Mouse (Mus musculus) limb, embryonic 14.5 days (tissue): Measurements from ENCODE around the gene Kcne3. TPM values are rescaled to one million over a fixed set of nuclear protein-coding genes. Genes with fewer than 3 reads are reported as not detected.

Experiments
- ATAC-seq: fragments of 200-750 bp; cut with Nextera tagmentation; 2 replicates; pipeline ENCODE4 v1.8.0; 2017; ENCODE audit warnings: low read depth, moderate number of reproducible peaks, moderate TSS enrichment; ENCODE audit not compliant: low FRiP score
- DNase-seq: peaks from one replicate; pipeline ENCODE4 v3.0.0-alpha.2; 2015; ENCODE audit warnings: low spot score
- H3K27ac ChIP-seq: fragments of 300-500 bp; sonication (generic); replicated peaks from 2 replicates; pipeline ENCODE4 v1.5.1; 2014; ENCODE audit warnings: low read depth, mild to moderate bottlenecking, low read length, moderate library complexity, mixed read lengths
- H3K27me3 ChIP-seq: fragments of 300-500 bp; sonication (generic); 2 replicates; pipeline ENCODE4 v1.6.1; 2014; ENCODE audit warnings: low read length, mixed read lengths; ENCODE audit not compliant: control insufficient read depth, insufficient read depth
- H3K36me3 ChIP-seq: fragments of 300-500 bp; sonication (generic); 2 replicates; pipeline ENCODE4 v1.6.1; 2014; ENCODE audit warnings: mild to moderate bottlenecking, low read length, moderate library complexity, mixed read lengths; ENCODE audit not compliant: control insufficient read depth, insufficient read depth
- H3K4me1 ChIP-seq: fragments of 300-500 bp; sonication (generic); 2 replicates; pipeline ENCODE4 v1.6.1; 2014; ENCODE audit warnings: antibody characterized with exemption, low read length, mixed read lengths; ENCODE audit not compliant: control insufficient read depth, insufficient read depth
- H3K4me2 ChIP-seq: fragments of 300-500 bp; sonication (generic); replicated peaks from 2 replicates; pipeline ENCODE4 v1.6.1; 2014; ENCODE audit warnings: low read depth, mild to moderate bottlenecking, low read length, moderate library complexity; ENCODE audit not compliant: severe bottlenecking
- H3K4me3 ChIP-seq: fragments of 300-500 bp; sonication (generic); replicated peaks from 2 replicates; pipeline ENCODE4 v1.5.1; 2014; ENCODE audit warnings: low read length
- H3K9ac ChIP-seq: fragments of 300-500 bp; sonication (generic); 2 replicates; pipeline ENCODE4 v1.6.1; 2014; ENCODE audit warnings: mild to moderate bottlenecking, low read depth, low read length, moderate library complexity; ENCODE audit not compliant: severe bottlenecking
- H3K9me3 ChIP-seq: fragments of 300-500 bp; sonication (generic); 2 replicates; pipeline ENCODE4 v1.6.1; 2016; ENCODE audit warnings: low read length; ENCODE audit not compliant: control insufficient read depth
- POLR2A ChIP-seq: fragments of 200-500 bp; IDR thresholded peaks from 2 replicates; pipeline ENCODE4 v1.8.0; 2012; ENCODE audit warnings: inconsistent platforms, mild to moderate bottlenecking, moderate library complexity, borderline replicate concordance; ENCODE audit not compliant: insufficient read depth, insufficient read length; ENCODE audit errors: extremely low read depth
- WGBS: fragments of 180-500 bp; shearing (Covaris S2); extraction: QIAGEN DNeasy Blood & Tissue Kit; methylation state at CpG from one replicate; pipeline ENCODE4 v1.1.7; 2014; 5-methylcytosine and 5-hydroxymethylcytosine counted together
- polyA plus RNA-seq, 2 experiments: library from polyadenylated mRNA; depleted of rRNA in 1 of 2; stranded (reverse) in 1 of 2; unstranded in 1 of 2; fragments of >200 nt; fragmentation: Nextera tagmentation in 1 of 2; extraction: Ambion mirVana in 1 of 2; gene quantifications; 2 replicates each; pipeline versions ENCODE4 v1.2.1 to v1.2.3; 2012 to 2014

Kcne3 gene
- polyA plus RNA-seq, 2 experiments, result 10.7 to 17.3 TPM

DNA sequence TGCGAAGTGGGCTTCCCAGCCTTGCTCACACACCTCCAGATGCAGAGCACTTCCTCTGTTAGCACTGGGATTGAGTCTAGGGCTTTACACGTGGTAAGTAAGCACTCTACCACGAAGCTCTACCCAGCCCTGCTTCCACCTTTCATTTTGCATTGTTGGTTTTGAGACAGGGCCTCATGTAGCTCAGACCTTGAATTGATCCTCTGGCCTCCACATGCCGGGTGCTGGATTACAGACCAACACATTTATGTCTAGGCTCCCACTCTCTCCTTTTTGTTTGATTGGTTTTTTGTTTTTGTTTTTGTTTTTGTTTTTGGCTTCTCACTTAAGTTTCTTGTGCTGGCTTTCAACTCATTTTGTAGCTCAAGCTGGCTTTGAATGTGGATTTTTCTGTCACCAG lies 5.5 kb upstream of the Kcne3 start:
- Histone ChIP-seq H3K9me3 (no peaks in the 10 kb centered on the region), H3K4me3 (no peak overlapping the region), H3K4me2 (no peak overlapping the region), H3K9ac (no peak overlapping the region), H3K27me3 (no peaks in the 10 kb centered on the region), H3K4me1 (no peaks in the 10 kb centered on the region), H3K27ac (no peak overlapping the region), H3K36me3 (no peaks in the 10 kb centered on the region)
- ATAC-seq (no peak), DNase-seq (no peak)
- 61% methylated on average over 4 of the region's 4 CpGs for WGBS
- no peak for TF ChIP-seq POLR2A

DNA sequence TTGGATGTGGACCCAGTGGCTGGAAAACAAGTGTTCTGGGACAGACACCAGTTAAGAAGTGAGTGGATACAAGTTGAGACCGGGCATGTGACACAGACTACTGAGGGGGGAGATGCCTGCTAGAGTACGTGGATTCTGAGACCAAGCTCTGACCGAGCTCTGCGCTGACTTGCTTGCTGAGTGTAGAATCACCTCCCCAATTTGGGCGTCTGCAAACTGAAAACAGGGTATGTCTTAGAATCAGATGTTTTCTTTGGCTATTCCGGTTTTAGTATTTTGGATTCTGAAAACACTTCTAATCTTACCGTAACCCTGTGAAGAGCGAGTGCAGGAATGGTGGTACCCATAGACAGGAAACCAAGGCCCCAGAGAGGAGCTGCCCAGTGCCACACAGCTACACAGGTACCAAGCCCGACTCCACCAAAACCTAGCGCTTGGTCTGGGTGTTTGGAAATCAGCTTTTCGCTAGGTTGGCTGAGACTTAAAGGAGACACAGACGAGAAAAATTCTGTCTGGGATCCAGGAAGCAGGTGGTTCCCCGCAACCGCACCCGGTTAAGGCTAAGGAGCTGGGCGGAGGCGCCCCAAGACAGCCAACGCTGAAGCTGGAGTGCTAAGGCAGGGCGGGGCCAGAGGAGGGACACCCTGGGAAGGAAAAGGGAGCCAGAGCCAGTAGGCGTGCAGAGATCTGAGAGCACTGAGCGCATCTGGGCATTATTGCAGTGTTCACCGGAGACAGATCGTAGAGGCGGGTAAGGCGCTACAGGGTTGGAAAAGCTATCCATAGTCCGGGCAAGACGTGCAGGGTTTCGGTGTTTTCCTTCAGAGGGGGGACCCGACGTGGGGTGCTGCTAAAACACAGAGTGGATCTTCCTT lies 2.0 kb downstream of the Kcne3 start:
- no peaks in the 10 kb centered on the region for H3K36me3 ChIP-seq
- DNase-seq (peak; percentile 58), ATAC-seq (peak; percentile 57; the same call in 1 of the 2 replicates)
- peaks cover 31% of the 10 kb centered on the region for H3K27me3 ChIP-seq
- TF ChIP-seq POLR2A, result no peak
- peak overlapping the region; percentile 35 for H3K4me3 ChIP-seq
- 7% methylated on average over 30 of the region's 30 CpGs for WGBS
- H3K9me3 ChIP-seq, result no peaks in the 10 kb centered on the region
- peak overlapping the region; percentile 58 for H3K4me2 ChIP-seq
- H3K27ac ChIP-seq, result no peak overlapping the region
- peak overlapping the region; percentile 40; the same call in 1 of the 2 replicates for H3K9ac ChIP-seq
- peaks cover 8% of the 10 kb centered on the region for H3K4me1 ChIP-seq

DNA sequence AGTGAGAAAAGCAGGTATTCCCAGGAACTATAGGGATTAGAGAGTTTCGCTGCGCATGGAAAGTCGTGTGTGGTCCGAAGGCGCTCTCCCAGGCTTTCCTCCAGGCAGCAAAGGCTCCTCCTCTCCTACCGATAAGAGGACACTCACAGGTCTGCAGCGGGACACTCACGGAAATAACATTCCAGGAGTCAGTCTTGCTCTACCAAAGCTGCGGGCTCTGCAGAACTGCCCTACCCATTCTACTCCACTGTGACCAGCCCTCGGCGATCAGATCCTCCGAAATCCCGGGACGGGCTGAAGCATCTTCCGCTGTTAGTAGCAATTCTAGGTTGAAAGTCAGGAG lies 2.6 kb downstream of the Kcne3 start:
- no peak for TF ChIP-seq POLR2A
- ATAC-seq (no peak), DNase-seq (no peak)
- H3K9ac ChIP-seq, result peak overlapping the region; percentile 40; the same call in 1 of the 2 replicates
- no peaks in the 10 kb centered on the region for H3K9me3 ChIP-seq
- peaks cover 31% of the 10 kb centered on the region for H3K27me3 ChIP-seq
- peaks cover 8% of the 10 kb centered on the region for H3K4me1 ChIP-seq
- H3K27ac ChIP-seq, result no peak overlapping the region
- peak overlapping the region; percentile 35 for H3K4me3 ChIP-seq
- peak overlapping the region; percentile 58 for H3K4me2 ChIP-seq
- H3K36me3 ChIP-seq, result no peaks in the 10 kb centered on the region
- WGBS, result 1% methylated on average over 15 of the region's 15 CpGs

DNA sequence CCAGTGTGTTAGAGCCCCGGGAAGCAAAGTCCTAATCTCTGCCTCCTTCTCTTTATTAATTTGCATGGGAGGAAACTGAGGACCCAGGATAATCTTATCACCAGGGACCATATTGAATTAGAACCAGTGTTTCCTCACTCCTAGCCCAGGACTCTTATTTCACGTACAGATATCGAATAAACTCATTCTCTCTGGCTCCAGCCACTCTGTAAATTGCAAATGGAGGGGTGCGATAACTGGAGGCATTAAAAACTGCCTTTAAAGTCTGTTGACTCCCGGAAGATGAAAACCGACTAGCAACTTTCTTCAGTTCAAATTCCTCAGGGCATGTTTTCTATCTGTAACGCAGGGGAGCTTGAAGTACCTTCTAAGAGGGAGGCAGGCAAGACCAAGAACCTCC lies 3.1 kb downstream of the Kcne3 start:
- H3K9ac ChIP-seq, result no peak overlapping the region
- DNase-seq, result no peak
- peaks cover 8% of the 10 kb centered on the region for H3K4me1 ChIP-seq
- no peak for ATAC-seq
- H3K4me3 ChIP-seq, result peak overlapping the region; percentile 35; the same call in 1 of the 2 replicates
- WGBS, result 54% methylated on average over 7 of the region's 7 CpGs
- no peak for TF ChIP-seq POLR2A
- peaks cover 31% of the 10 kb centered on the region for H3K27me3 ChIP-seq
- peak overlapping the region; percentile 58 for H3K4me2 ChIP-seq
- H3K36me3 ChIP-seq, result no peaks in the 10 kb centered on the region
- H3K27ac ChIP-seq, result no peak overlapping the region
- no peaks in the 10 kb centered on the region for H3K9me3 ChIP-seq

DNA sequence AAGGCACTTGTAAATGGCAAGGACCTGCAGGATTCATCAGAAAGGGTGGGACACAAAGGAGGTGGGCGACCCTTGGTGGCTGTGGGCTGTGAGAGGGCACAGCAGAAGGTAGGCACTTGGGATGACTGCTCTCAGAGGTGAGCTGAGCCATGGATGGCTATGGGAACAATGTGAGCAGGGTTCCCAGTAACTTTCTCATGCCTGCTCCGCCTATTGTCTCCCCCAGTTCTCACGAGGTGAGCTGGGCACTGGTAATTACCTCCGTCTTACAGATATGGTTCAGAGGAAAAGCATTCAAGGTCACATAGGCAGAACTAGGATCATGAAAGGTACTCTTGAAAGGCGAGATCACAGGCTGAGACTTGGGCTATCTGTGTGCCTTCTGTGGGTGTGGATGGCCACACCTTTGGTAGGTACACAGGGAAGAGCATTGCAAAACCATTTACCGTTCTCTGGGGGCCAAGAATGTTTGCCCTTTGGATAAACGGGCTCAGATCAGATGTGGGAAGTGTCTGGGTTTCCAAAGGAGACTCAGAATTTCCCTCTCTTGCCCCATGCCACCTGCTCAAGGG lies 3.6 kb downstream of the Kcne3 start:
- H3K27me3 ChIP-seq, result peaks cover 31% of the 10 kb centered on the region
- no peaks in the 10 kb centered on the region for H3K36me3 ChIP-seq
- ATAC-seq, result no peak
- no peak overlapping the region for H3K4me2 ChIP-seq
- DNase-seq, result no peak
- H3K4me1 ChIP-seq, result peaks cover 8% of the 10 kb centered on the region
- no peak overlapping the region for H3K4me3 ChIP-seq
- H3K9ac ChIP-seq, result no peak overlapping the region
- TF ChIP-seq POLR2A, result no peak
- WGBS, result 68% methylated on average over 7 of the region's 7 CpGs
- H3K27ac ChIP-seq, result no peak overlapping the region
- H3K9me3 ChIP-seq, result no peaks in the 10 kb centered on the region
